Mouse (Mus musculus) intestine, postnatal 0 days (tissue): Measurements from ENCODE around the gene Hoxa11. TPM values are rescaled to one million over a fixed set of nuclear protein-coding genes. Genes with fewer than 3 reads are reported as not detected.
A peak's percentile ranks its signal among the peaks of the same experiment; 100 is the strongest.

Experiments used
- ATAC-seq: fragments of 200-750 bp; cut with Nextera tagmentation; 2 replicates; pipeline ENCODE4 v1.8.0; 2017; ENCODE audit warnings: mild to moderate bottlenecking, moderate TSS enrichment, moderate library complexity
- H3K27ac ChIP-seq: fragments of 300-500 bp; sonication (generic); 2 replicates; pipeline ENCODE4 v1.5.1; 2014; ENCODE audit warnings: mild to moderate bottlenecking, low read depth, low read length, moderate library complexity
- H3K27me3 ChIP-seq: fragments of 300-500 bp; sonication (generic); replicated peaks from 2 replicates; pipeline ENCODE4 v1.6.1; 2014; ENCODE audit warnings: low read length, mixed read lengths; ENCODE audit not compliant: control insufficient read depth, insufficient read depth
- H3K36me3 ChIP-seq: fragments of 300-500 bp; sonication (generic); 2 replicates; pipeline ENCODE4 v1.6.1; 2014; ENCODE audit warnings: mild to moderate bottlenecking, moderate library complexity; ENCODE audit not compliant: control insufficient read depth, insufficient read depth
- H3K4me1 ChIP-seq: fragments of 300-500 bp; sonication (generic); replicated peaks from 2 replicates; pipeline ENCODE4 v1.6.1; 2014; ENCODE audit warnings: antibody characterized with exemption, low read length, mixed read lengths; ENCODE audit not compliant: control insufficient read depth, insufficient read depth
- H3K4me2 ChIP-seq: fragments of 300-500 bp; sonication (generic); replicated peaks from 2 replicates; pipeline ENCODE4 v1.6.1; 2014; ENCODE audit warnings: low read depth, mild to moderate bottlenecking, moderate library complexity
- H3K4me3 ChIP-seq: fragments of 300-500 bp; sonication (generic); 2 replicates; pipeline ENCODE4 v1.5.1; 2014; ENCODE audit warnings: low read depth, low read length
- H3K9ac ChIP-seq: fragments of 300-500 bp; sonication (generic); 2 replicates; pipeline ENCODE4 v1.6.1; 2014; ENCODE audit warnings: mild to moderate bottlenecking, low read depth, low read length
- H3K9me3 ChIP-seq: fragments of 300-500 bp; sonication (generic); 2 replicates; pipeline ENCODE4 v1.6.1; 2016; ENCODE audit warnings: mixed run types; ENCODE audit not compliant: control insufficient read depth
- CTCF ChIP-seq: sonication (generic); IDR thresholded peaks from 2 replicates; pipeline ENCODE4 v1.5.1; 2016; ENCODE audit warnings: low read depth, mild to moderate bottlenecking, control low read depth, antibody characterized with exemption, moderate library complexity
- WGBS: fragments of 180-500 bp; shearing (Covaris S2); extraction: QIAGEN DNeasy Blood & Tissue Kit; methylation state at CpG from one replicate; pipeline ENCODE4 v1.1.7; 2014; 5-methylcytosine and 5-hydroxymethylcytosine counted together
- polyA plus RNA-seq: library from polyadenylated mRNA; unstranded; fragments of >200 nt; fragmentation: Nextera tagmentation; extraction: Ambion mirVana; gene quantifications from 2 replicates; pipeline ENCODE4 v1.2.1, GENCODE M21; 2015

The Hoxa11 gene
- polyA plus RNA-seq, 1 experiment from 2014 or later: 1.1 TPM

GRCm38 (mm10) chr6:52226569-52227257, 18.9 kb downstream of the Hoxa11 start:
- no peak for ATAC-seq
- H3K4me2 ChIP-seq: peak overlapping the region; percentile 50
- H3K27me3 ChIP-seq: peaks cover 95% of the 10 kb centered on the region
- H3K9ac ChIP-seq: no peak overlapping the region
- no peaks in the 10 kb centered on the region; the same call in 1 of the 2 replicates for H3K4me1 ChIP-seq
- H3K27ac ChIP-seq: no peak overlapping the region
- WGBS: 4% methylated on average over 26 of the region's 26 CpGs
- no peaks in the 10 kb centered on the region for H3K9me3 ChIP-seq
- peak overlapping the region; percentile 32 for H3K4me3 ChIP-seq
- H3K36me3 ChIP-seq: no peaks in the 10 kb centered on the region
- TF ChIP-seq CTCF: no peak

- no peak overlapping the region for H3K27ac ChIP-seq
- H3K9me3 ChIP-seq: no peaks in the 10 kb centered on the region
- peaks cover 96% of the 10 kb centered on the region for H3K27me3 ChIP-seq
- WGBS: 2% methylated on average over 69 of the region's 69 CpGs
- H3K9ac ChIP-seq: no peak overlapping the region
- no peak; the same call in 1 of the 2 replicates for ATAC-seq
- no peaks in the 10 kb centered on the region; the same call in 1 of the 2 replicates for H3K4me1 ChIP-seq
- H3K36me3 ChIP-seq: no peaks in the 10 kb centered on the region
- peak overlapping the region; percentile 32 for H3K4me3 ChIP-seq
- H3K4me2 ChIP-seq: peak overlapping the region; percentile 50
- no peak for TF ChIP-seq CTCF
Measured at GRCm38 (mm10) chr6:52225612-52226568, 19.7 kb downstream of the Hoxa11 start.

GRCm38 (mm10) chr6:52224895-52225611, 20.6 kb downstream of the Hoxa11 start:
- Histone ChIP-seq H3K4me1 (no peaks in the 10 kb centered on the region; the same call in 1 of the 2 replicates), H3K9ac (peak overlapping the region; percentile 26; the same call in 1 of the 2 replicates), H3K4me2 (peak overlapping the region; percentile 50), H3K9me3 (no peaks in the 10 kb centered on the region), H3K36me3 (no peaks in the 10 kb centered on the region), H3K27me3 (peaks cover 96% of the 10 kb centered on the region), H3K4me3 (peak overlapping the region; percentile 32), H3K27ac (no peak overlapping the region)
- TF ChIP-seq CTCF: no peak
- WGBS: 3% methylated on average over 36 of the region's 36 CpGs
- ATAC-seq: no peak

GRCm38 (mm10) chr6:52223939-52224760, 21.5 kb downstream of the Hoxa11 start:
- H3K4me3 ChIP-seq: peak overlapping the region; percentile 32
- H3K4me1 ChIP-seq: no peaks in the 10 kb centered on the region; the same call in 1 of the 2 replicates
- H3K4me2 ChIP-seq: peak overlapping the region; percentile 50; the same call in 1 of the 2 replicates
- no peak for TF ChIP-seq CTCF
- no peak for ATAC-seq
- no peaks in the 10 kb centered on the region for H3K9me3 ChIP-seq
- H3K27ac ChIP-seq: no peak overlapping the region
- 15% methylated on average over 24 of the region's 24 CpGs for WGBS
- no peaks in the 10 kb centered on the region for H3K36me3 ChIP-seq
- peaks cover 94% of the 10 kb centered on the region for H3K27me3 ChIP-seq
- no peak overlapping the region for H3K9ac ChIP-seq

GRCm38 (mm10) chr6:52222729-52223128, 22.9 kb downstream of the Hoxa11 start:
- 38% methylated on average over 13 of the region's 13 CpGs for WGBS
- H3K4me3 ChIP-seq: no peak overlapping the region
- H3K4me2 ChIP-seq: peak overlapping the region; percentile 92; the same call in 1 of the 2 replicates
- no peak overlapping the region for H3K27ac ChIP-seq
- no peak for TF ChIP-seq CTCF
- H3K36me3 ChIP-seq: no peaks in the 10 kb centered on the region
- H3K4me1 ChIP-seq: no peaks in the 10 kb centered on the region; the same call in 1 of the 2 replicates
- no peaks in the 10 kb centered on the region for H3K9me3 ChIP-seq
- no peak for ATAC-seq
- no peak overlapping the region for H3K9ac ChIP-seq
- H3K27me3 ChIP-seq: peaks cover 95% of the 10 kb centered on the region
